Mouse (Mus musculus): Measurements from ENCODE around the gene Ctnnbip1.

Gene Ctnnbip1

GRCm38 (mm10) chr4:149521258-149521657, 3.2 kb downstream of the Ctnnbip1 start:
- DNase-seq (ENCODE audit: low spot score) = no peak

GRCm38 (mm10) chr4:149523961-149524360, 5.9 kb downstream of the Ctnnbip1 start:
- no peak for DNase-seq (ENCODE audit: low spot score)

DNA sequence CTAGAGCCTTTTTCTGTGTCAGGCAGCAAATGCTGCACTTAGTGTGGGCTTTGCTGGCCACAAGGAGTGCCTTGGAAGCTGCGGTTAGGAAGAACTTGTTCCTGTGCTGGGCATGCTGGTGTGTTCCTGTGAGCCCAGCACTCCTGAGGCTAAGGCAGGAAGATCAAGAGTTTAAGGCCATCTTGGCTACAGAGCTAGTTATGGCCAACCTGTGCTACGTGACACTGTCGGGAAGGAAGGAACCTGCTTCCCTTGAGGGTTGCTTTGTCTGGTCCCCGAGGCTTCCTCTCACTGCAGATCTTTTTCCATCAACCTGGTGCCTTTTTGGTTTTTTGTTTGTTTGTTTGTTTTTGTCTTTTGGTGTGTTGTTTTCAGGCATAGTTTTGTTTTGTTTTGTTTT, 7.1 kb downstream of the Ctnnbip1 start:
- no peak for DNase-seq (ENCODE audit: low spot score)

DNA sequence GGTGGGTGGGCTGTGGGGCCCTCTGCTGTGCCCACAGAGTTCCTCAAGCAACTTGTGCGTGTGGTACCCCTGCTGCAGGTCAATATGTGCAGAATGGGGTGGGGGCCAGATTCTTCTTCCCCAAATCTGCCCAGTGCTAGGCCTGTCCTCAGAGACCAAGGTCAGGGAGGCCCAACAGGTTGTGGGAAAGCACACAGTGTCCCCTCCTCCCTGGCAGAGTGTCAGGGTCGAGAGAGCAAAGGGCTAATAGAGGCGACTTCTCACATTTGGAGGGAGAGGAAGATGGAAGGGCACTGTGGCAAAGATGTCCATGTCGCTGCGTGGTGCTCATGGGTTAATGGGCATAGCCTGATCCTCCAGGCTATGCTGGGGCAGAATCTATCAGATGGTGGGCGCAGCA, 7.8 kb downstream of the Ctnnbip1 start:
- DNase-seq (ENCODE audit: low spot score) = no peak

DNA sequence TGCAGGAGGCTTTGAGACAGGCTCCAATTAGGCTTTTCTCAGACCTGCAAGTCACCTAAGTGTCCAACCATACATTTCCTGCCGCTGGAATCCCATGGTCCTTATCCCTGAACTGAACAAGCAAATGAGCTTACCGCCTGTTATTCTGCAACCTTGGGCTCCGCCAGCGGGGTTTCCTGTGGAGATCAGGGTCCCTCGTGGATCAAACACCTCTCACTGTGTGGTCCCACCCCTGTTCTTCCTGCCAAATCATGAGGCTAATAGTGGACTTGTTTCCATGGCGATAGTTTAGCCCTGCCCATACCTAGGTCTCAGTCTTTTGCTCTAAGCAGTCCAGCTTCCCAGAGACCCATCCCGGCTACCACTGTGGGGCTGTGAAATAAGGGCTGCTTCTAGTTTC, 8.3 kb downstream of the Ctnnbip1 start:
- DNase-seq (ENCODE audit: low spot score) = no peak

DNA sequence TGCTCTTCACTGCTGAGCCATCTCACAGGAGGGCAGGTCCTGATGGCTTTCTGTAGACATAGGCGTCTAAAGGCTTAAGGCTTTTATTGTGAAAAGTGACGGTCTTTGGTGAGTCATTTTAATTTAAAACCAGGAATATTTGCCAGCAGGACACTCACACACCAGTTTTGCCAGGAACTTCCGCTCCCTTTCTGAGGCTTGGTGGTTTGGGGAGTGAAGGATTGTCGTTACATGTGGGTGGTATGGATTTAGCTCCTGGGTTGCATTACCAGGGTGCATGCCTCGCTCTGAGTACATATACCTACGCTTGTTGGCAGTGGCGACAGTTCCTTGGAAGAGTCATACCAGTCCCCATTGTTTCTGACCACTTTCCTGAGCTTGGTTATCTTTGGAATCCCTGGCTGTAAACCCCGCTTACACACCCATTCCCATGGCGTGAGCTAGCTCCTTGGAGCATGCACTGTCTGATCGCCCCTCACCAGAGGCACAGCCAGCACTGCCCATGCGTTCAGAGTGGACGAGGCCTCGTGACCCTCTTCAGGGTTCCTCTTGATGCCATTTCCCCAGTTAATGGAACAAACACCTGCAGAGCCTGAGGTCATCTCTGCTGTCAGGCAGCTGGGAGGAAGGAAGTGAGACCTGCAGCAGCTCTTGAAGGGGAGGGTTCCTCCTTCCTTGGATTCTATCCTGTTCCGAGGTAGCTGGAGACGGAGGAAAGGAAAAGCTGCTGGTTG, 9.8 kb downstream of the Ctnnbip1 start:
- DNase-seq (ENCODE audit: low spot score) = peak; percentile 26

DNA sequence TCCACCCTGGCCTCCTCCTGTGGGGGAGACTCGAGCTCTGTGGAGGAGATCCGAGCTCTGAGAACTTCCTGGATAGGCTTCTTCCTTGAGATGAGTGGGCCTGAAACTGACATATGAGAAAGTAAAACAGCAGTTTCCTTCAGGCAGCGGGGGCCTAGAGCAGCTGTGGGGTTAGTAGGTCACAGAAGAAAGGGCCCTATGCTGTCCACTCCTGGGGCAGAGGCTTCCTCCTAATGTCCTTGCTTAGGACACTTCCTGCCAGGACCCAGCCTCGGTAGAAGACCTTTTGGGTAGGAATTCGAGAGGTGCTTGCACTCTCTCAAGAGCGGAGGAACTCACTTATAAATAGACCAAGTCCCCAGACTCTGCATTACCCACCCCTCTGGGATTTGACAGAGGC, 11.7 kb downstream of the Ctnnbip1 start:
- DNase-seq (ENCODE audit: low spot score) = no peak

DNA sequence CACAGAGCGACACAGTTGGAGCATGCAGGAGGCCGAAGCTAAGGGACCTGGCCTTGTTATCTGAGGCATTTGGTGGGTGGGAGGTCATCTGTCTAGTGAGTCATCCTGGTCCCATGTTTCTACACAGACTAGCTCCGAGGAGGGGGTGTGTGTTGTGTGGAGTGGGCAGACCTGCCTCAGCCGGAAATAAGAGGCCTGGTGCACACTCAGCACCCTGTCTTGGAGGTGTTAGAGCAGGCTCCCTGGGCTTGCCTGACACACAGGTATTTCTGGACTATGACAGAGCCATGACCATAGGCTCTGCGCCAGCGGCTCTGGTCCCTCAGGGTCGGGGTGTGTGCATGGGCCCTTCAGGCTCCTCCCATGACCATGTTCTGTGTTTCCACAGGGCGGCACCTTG, 21.4 kb downstream of the Ctnnbip1 start:
- peak; percentile 61 for DNase-seq (ENCODE audit: low spot score)

DNA sequence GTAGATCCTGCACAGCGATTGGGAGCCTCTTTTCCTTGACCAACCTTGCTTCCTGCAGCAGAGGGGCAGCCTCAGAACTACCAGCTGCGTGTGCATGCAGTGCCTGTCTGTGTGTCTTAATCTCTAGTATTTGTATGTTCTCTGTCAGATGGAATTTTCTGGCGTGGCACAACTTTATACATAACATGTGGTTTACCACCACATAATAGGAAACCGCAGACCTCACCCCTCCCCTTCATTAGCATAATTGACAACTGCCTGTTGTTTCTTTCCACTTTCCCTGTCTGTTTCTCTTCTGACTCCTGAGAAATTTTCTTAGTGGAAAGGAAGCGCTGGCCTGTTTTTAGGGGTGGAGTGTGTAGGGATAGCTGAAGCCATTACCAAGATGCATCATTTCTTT, 23.9 kb downstream of the Ctnnbip1 start:
- DNase-seq (ENCODE audit: low spot score) = no peak

- DNase-seq (ENCODE audit: low spot score) = no peak
These were observed 24.4 kb downstream of the Ctnnbip1 start for GRCm38 (mm10) chr4:149542431-149542830.

GRCm38 (mm10) chr4:149542927-149543553, 25.0 kb downstream of the Ctnnbip1 start:
- peak; percentile 88 for DNase-seq (ENCODE audit: low spot score)

DNA sequence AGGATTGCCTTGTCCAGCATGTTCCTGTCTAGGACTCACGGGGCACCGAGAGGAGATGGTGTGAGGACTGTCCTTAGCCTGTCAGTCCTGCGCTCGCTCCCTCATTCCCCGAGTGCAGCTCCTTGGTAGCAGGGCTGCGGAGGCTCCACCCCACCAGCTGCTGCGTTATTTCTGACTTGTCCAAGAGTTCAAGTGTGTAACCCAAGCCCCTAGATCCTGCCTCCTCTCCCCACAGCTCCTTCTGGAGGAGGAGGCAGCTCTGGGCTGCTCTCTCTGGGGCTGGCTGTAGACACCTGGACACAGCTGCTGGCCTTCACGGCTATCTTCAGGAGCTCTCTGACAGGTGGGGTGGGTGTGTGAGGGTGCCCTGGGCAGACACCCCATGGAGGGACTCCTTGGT, 26.9 kb downstream of the Ctnnbip1 start:
- DNase-seq (ENCODE audit: low spot score) = no peak

GRCm38 (mm10) chr4:149546797-149547444, 28.9 kb downstream of the Ctnnbip1 start:
- DNase-seq (ENCODE audit: low spot score) = no peak

GRCm38 (mm10) chr4:149547523-149547922, 29.5 kb downstream of the Ctnnbip1 start:
- no peak for DNase-seq (ENCODE audit: low spot score)

DNA sequence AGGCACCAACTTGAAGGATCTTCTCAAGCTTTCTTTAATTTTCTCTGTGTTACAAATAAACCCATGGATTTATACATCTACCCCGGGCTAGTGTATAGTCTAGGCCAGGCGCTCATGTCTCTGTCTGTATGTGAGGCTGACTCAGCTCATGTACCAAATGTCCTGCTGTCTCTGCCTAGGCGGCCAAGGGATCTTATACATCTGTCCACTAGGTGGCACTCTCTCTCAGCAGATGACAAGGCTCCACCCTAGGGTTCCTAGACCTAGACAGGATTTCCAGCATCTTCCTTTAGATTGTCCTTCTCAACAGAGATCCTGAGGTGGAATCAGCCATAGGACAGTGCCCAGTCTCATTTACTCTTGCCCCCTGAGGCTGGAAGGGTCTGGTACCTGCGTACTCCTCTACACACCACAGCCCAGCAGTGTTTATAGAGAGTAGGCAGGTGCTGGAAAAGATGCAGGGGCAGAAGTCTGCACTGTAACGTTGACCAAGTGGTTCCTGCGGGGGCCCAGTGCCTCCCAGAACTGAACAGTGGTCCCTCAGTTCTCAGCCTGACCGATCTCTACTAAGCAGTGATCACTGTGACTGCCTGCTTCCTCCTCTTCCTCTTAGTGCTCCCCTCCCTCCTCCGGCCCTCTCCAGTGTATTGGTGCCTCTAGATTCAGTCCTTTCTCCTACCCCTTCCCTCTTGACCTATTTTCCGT, 31.3 kb downstream of the Ctnnbip1 start:
- peak; percentile 87 for DNase-seq (ENCODE audit: low spot score)

DNA sequence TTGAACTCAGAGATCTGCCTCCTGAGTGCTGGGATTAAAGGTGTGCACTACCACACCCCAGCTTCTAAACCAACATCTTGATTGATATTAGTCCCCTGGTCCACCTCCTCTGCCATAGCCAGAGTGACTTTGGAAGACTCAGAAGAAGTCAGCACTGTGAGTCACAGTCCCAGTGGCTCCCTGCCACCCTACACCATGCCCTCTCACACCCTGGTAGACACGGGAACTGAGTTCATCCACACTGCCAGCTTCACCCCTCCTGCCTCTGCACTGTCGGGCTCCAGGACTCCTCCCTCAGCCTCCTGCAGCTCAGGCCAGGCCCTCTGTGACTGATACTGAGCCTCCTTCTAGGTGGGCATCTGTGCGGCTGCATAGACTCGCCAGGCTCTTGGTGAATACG, 32.8 kb downstream of the Ctnnbip1 start:
- no peak for DNase-seq (ENCODE audit: low spot score)

- no peak for DNase-seq (ENCODE audit: low spot score)
These were observed 33.7 kb downstream of the Ctnnbip1 start for GRCm38 (mm10) chr4:149551696-149552095.

DNA sequence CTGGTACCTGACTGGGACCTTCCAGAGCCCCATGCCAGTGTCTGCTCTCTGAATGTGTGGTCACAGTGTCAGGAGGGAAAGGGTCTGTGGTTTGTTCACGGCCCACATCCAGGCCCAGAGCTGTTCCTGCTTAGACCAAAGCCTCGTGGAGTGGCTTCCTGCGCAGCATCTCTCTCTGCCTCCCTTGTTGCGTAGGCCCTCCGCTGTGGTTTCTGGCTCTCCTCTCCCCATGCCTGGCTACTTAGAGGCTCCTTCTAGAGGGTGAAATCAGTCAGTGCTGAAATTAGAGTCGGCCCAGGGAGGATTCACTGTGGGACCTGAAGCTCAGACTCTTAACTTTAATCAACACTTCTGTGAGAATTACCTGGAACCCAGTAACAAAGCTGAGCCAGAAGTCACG, 35.8 kb downstream of the Ctnnbip1 start:
- DNase-seq (ENCODE audit: low spot score) = no peak

- DNase-seq (ENCODE audit: low spot score) = no peak
These were observed 38.1 kb downstream of the Ctnnbip1 start for GRCm38 (mm10) chr4:149556111-149556510.

DNA sequence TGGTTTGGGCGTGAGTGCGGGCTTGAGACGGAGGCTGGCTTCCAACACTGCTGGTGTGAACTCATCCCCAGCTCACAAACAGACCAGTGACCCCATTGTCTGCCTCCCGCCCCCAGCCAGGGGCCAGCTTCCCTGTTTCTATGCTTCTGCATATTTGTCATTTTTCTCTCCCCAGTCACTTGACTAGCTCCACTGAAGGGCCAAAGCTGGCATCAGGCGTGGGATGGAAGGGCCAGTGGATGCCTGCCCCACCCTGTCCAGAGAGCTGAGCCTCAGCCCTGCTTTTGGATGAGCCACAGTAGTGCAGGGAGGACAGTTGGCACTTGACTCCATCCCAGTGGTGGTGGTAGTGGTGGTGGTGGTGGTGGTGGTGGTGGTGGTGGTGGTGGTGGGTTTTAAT, 39.9 kb downstream of the Ctnnbip1 start:
- DNase-seq (ENCODE audit: low spot score) = no peak

- DNase-seq (ENCODE audit: low spot score) = no peak
These were observed 40.4 kb downstream of the Ctnnbip1 start for GRCm38 (mm10) chr4:149558389-149558788.

- no peak for DNase-seq (ENCODE audit: low spot score)
These were observed 43.4 kb downstream of the Ctnnbip1 start for GRCm38 (mm10) chr4:149561392-149561791.
